26 mouse cellular contexts compared by ENCODE assay signal in the genomic region with DNA sequence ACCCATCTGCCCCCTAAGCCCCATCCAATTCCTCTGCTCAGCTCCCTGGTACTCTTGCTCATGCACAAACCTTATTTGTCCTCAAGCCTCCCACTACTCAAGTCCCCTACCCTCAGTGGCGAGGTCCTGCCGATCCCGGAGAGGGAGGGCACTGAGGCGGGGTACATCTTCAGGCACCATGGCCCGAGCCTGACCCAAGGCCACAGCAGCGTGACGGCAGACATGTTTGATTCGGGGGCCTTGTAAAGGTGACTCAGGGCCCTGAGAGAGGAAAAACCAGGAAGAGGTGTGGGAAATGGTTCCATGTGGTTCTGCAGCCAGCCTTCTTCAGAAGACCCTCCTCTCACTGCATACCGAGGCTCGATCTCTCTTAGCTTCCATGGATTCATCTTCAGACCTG. TPM values are rescaled to one million over a fixed set of nuclear protein-coding genes. Genes with fewer than 3 reads are reported as not detected.
"Had no signal": no experiment of that assay in that cellular context is flagged by ENCODE, and none has a peak within 500 bp of the region (broad histone marks: within the 10 kb centered on the region; RNA-seq: fewer than 3 reads in every experiment).

No protein-coding gene starts in this region.

- DNase-seq: layer of hippocampus, adult 9-11 months; liver; lung, adult 18-20 months; lung, postnatal 10 days; lung, postnatal 36 days; right cerebral cortex, adult 18-20 months; right cerebral cortex, postnatal 14 days; right cerebral cortex, postnatal 4 days; thymus, adult 18-20 months; thymus, postnatal 36 days had no signal

- H3K27ac ChIP-seq: kidney, postnatal 0 days; layer of hippocampus, adult 2 months; limb, embryonic 10.5 days; limb, embryonic 13.5 days; liver, embryonic 12.5 days; liver, embryonic 15.5 days; lung, embryonic 15.5 days; midbrain, embryonic 10.5 days; midbrain, embryonic 15.5 days; neural tube, embryonic 12.5 days; neural tube, embryonic 15.5 days; stomach, postnatal 0 days had no signal

- H3K27me3 ChIP-seq: limb, embryonic 13.5 days; liver, embryonic 12.5 days; liver, embryonic 15.5 days; lung, embryonic 15.5 days; megakaryocyte, embryonic 14.5 days; midbrain, embryonic 15.5 days; neural tube, embryonic 12.5 days; neural tube, embryonic 15.5 days had no signal

- H3K4me3 ChIP-seq: layer of hippocampus, adult 2 months; limb, embryonic 10.5 days; limb, embryonic 13.5 days; liver, embryonic 12.5 days; liver, embryonic 15.5 days; lung, embryonic 15.5 days; megakaryocyte, embryonic 14.5 days; midbrain, embryonic 10.5 days; midbrain, embryonic 15.5 days; neural tube, embryonic 12.5 days; neural tube, embryonic 15.5 days had no signal

RNA-seq across cellular contexts. Expression of gene Zbtb32, which starts 14.4 kb away (rescaled TPM):
- total RNA-seq: layer of hippocampus, adult 2 months; layer of hippocampus, postnatal 25 days; left cerebral cortex, adult 18-20 months; left cerebral cortex, postnatal 25 days had no signal
